Comparison of ENCODE assay signal across 8 mouse cellular contexts in the genomic region with DNA sequence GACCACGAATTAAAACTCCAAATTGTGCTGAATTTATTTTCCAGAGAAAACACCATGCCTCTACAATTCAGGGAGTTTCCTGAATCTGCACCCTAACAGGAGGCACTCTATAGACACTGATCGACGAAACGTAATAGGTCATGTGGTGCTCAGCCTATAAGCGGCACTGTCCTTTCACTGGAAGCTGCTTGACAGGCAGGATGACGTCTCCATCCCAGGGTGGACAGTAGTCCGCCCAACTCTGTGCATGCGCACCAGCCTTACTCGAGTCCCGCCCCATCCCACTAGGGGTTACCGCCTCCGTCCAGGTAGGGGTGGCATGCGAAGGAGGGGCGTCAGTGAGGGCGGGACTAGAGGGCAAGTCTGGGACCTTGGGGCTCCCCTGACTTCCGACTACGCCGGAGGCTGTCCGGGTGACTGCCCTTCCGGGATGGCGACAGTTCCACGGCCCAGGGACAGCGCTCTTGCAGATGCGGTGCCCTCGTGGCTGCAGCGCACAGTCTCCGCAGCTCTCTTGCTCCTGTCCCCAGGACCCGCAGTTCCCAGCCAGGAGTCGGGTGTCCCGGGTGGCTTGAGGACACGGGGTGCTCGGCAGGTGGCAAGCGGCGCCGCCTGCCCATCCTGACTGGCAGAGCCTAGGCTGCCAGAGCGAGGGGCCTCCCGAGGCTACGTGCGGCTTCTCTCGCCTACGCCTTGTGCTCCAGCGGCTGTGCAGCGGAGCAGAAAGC. TPM values are rescaled to one million over a fixed set of nuclear protein-coding genes. Genes with fewer than 3 reads are reported as not detected.
A peak's percentile ranks its signal among the peaks of the same experiment; 100 is the strongest.
DNase-seq lines count a peak whose midpoint lies in the region; ATAC-seq and TF ChIP-seq lines count a peak whose summit lies in the region.

A gene (plus strand): TSS at position 169 of the 728 bp plus-strand sequence.

- WGBS in heart, embryonic 11.5 days (ENCODE audit: insufficient replicate concordance), result under 1% methylated on average over 43 of the region's 43 CpGs
- WGBS in kidney, embryonic 16.5 days, result under 1% methylated on average over 43 of the region's 43 CpGs
- WGBS in liver, adult 2 months, result under 1% methylated on average over 43 of the region's 43 CpGs

- H3K27ac ChIP-seq in heart, embryonic 11.5 days (ENCODE audit: low read depth, low read length), result peak within 1 kb of the TSS; percentile 80
- peak within 1 kb of the TSS; percentile 90 for H3K27ac ChIP-seq in kidney, embryonic 16.5 days (ENCODE audit: low read length)
- peak within 1 kb of the TSS; percentile 96 for H3K27ac ChIP-seq in liver, adult 2 months (replicated peaks; ENCODE audit: insufficient read depth, low read depth, low read length)

- no peaks in the 10 kb centered on the region for H3K9me3 ChIP-seq in erythroblast, embryonic 14.5 days (ENCODE audit: control insufficient read depth, low read length)
- no peaks in the 10 kb centered on the region for H3K9me3 ChIP-seq in heart, embryonic 11.5 days (replicated peaks; ENCODE audit: control insufficient read depth, low read length)
- H3K9me3 ChIP-seq in kidney, embryonic 16.5 days (ENCODE audit: low read length), result no peaks in the 10 kb centered on the region

- DNase-seq in brain, embryonic 14.5 days (ENCODE audit: low read depth), result peak; percentile 98
- DNase-seq in liver, adult 2 months (ENCODE audit: extremely low read depth, low read depth, low spot score), result peak; percentile 99
- DNase-seq in splenic B cell, adult 2 months (ENCODE audit: low read depth, low spot score), result peak; percentile 96

- ATAC-seq in heart, embryonic 11.5 days (replicated peaks; ENCODE audit: insufficient number of reproducible peaks, low FRiP score, low TSS enrichment), result peak; percentile 99
- peak; percentile 98 for ATAC-seq in kidney, embryonic 16.5 days (ENCODE audit: low FRiP score, low TSS enrichment)

- peak within 1 kb of the TSS; percentile 89 for H3K4me2 ChIP-seq in heart, embryonic 11.5 days
- H3K4me2 ChIP-seq in kidney, embryonic 16.5 days (replicated peaks; ENCODE audit: low read depth, low read length), result peak within 1 kb of the TSS; percentile 83
- H3K4me2 ChIP-seq in myocyte (ENCODE audit: low read depth), result peak within 1 kb of the TSS; percentile 90

- H3ac ChIP-seq in C2C12 (ENCODE audit: control insufficient read depth, insufficient read length, low read depth) (peak within 1 kb of the TSS; percentile 76), myocyte (ENCODE audit: control insufficient read depth, insufficient read length) (peak within 1 kb of the TSS; percentile 60)

- H3K27me3 ChIP-seq in C2C12 (ENCODE audit: control insufficient read depth, insufficient read depth, insufficient read length) (no peaks in the 10 kb centered on the region), myocyte (ENCODE audit: control insufficient read depth, insufficient read depth, insufficient read length) (no peaks in the 10 kb centered on the region)
- H3K27me3 ChIP-seq in erythroblast, embryonic 14.5 days (ENCODE audit: control insufficient read depth), result no peaks in the 10 kb centered on the region
- H3K27me3 ChIP-seq in heart, embryonic 11.5 days (ENCODE audit: control insufficient read depth, insufficient read depth, low read length), result no peaks in the 10 kb centered on the region
- no peaks in the 10 kb centered on the region for H3K27me3 ChIP-seq in kidney, embryonic 16.5 days (ENCODE audit: insufficient read depth, low read length)
- H3K27me3 ChIP-seq in liver, adult 2 months (ENCODE audit: control insufficient read depth, insufficient read depth, low read length), result no peaks in the 10 kb centered on the region
- H3K27me3 ChIP-seq in splenic B cell, adult 2 months (ENCODE audit: control insufficient read depth, insufficient read depth, low read length, poor library complexity, severe bottlenecking), result no peaks in the 10 kb centered on the region

- no peak for TF ChIP-seq CTCF in C2C12 (IDR thresholded peaks at IDR 0.05; ENCODE audit: control insufficient read depth, insufficient read depth, insufficient read length)
- TF ChIP-seq CTCF in brain, embryonic 14.5 days (IDR thresholded peaks at IDR 0.05; ENCODE audit: borderline replicate concordance, extremely low read depth, insufficient read depth, insufficient read length), result no peak
- no peak for TF ChIP-seq CTCF in liver, adult 2 months (IDR thresholded peaks at IDR 0.05; ENCODE audit: low read depth, low read length)

- H3K36me3 ChIP-seq in C2C12 (ENCODE audit: control insufficient read depth, insufficient read depth), result peaks cover 9% of the 10 kb centered on the region
- H3K36me3 ChIP-seq in erythroblast, embryonic 14.5 days (ENCODE audit: control insufficient read depth), result peaks cover 40% of the 10 kb centered on the region
- peaks cover 14% of the 10 kb centered on the region for H3K36me3 ChIP-seq in heart, embryonic 11.5 days (ENCODE audit: control insufficient read depth, insufficient read depth, low read length)
- peaks cover 21% of the 10 kb centered on the region; the same call in 1 of the 2 replicates for H3K36me3 ChIP-seq in kidney, embryonic 16.5 days (ENCODE audit: insufficient read depth, low read length)
- peaks cover 4% of the 10 kb centered on the region; the same call in 1 of the 2 replicates for H3K36me3 ChIP-seq in liver, adult 2 months (ENCODE audit: control insufficient read depth, insufficient read depth, low read length)
- peaks cover 5% of the 10 kb centered on the region for H3K36me3 ChIP-seq in myocyte (ENCODE audit: control insufficient read depth, insufficient read depth)
- H3K36me3 ChIP-seq in splenic B cell, adult 2 months (ENCODE audit: control insufficient read depth, insufficient read depth, low read length, poor library complexity, severe bottlenecking), result no peaks in the 10 kb centered on the region; the same call in 1 of the 2 replicates

- H3K79me2 ChIP-seq in C2C12 (ENCODE audit: control insufficient read depth, insufficient read depth), result no peaks in the 10 kb centered on the region
- peaks cover 13% of the 10 kb centered on the region for H3K79me2 ChIP-seq in liver, adult 2 months (ENCODE audit: control insufficient read depth, insufficient read depth, low read length)
- H3K79me2 ChIP-seq in myocyte (ENCODE audit: control insufficient read depth, insufficient read depth), result no peaks in the 10 kb centered on the region

- TF ChIP-seq POLR2A in brain, embryonic 14.5 days (IDR thresholded peaks at IDR 0.05; ENCODE audit: borderline replicate concordance, extremely low read depth, insufficient read depth, insufficient read length, poor library complexity, severe bottlenecking), result peak; percentile 24; the same call in 1 of the 2 replicates
- peak; percentile 98 for TF ChIP-seq POLR2A in liver, adult 2 months (IDR thresholded peaks at IDR 0.05; ENCODE audit: extremely low read depth, insufficient read depth, low read length)
- peak; percentile 76 for TF ChIP-seq POLR2A in myocyte (IDR thresholded peaks at IDR 0.05; ENCODE audit: insufficient read length, low read depth)

- H3K9ac ChIP-seq in heart, embryonic 11.5 days (ENCODE audit: low read depth, low read length), result peak within 1 kb of the TSS; percentile 91
- H3K9ac ChIP-seq in kidney, embryonic 16.5 days (replicated peaks; ENCODE audit: low read length), result peak within 1 kb of the TSS; percentile 81
- peak within 1 kb of the TSS; percentile 78 for H3K9ac ChIP-seq in liver, adult 2 months (ENCODE audit: low read depth, low read length)

- H3K4me1 ChIP-seq in erythroblast, embryonic 14.5 days (ENCODE audit: control insufficient read depth), result peaks cover 43% of the 10 kb centered on the region
- peaks cover 9% of the 10 kb centered on the region for H3K4me1 ChIP-seq in heart, embryonic 11.5 days (ENCODE audit: control insufficient read depth, insufficient read depth, low read length)
- H3K4me1 ChIP-seq in kidney, embryonic 16.5 days (ENCODE audit: insufficient read depth, low read length), result peaks cover 32% of the 10 kb centered on the region; the same call in 1 of the 2 replicates
- H3K4me1 ChIP-seq in liver, adult 2 months (ENCODE audit: control insufficient read depth, insufficient read depth, low read length), result peaks cover 15% of the 10 kb centered on the region

- peak within 1 kb of the TSS; percentile 50 for H3K4me3 ChIP-seq in C2C12 (ENCODE audit: insufficient read depth, poor library complexity, severe bottlenecking)
- peak within 1 kb of the TSS; percentile 81 for H3K4me3 ChIP-seq in erythroblast, embryonic 14.5 days (replicated peaks)
- peak within 1 kb of the TSS; percentile 78 for H3K4me3 ChIP-seq in heart, embryonic 11.5 days (ENCODE audit: low read depth, low read length)
- peak within 1 kb of the TSS; percentile 78 for H3K4me3 ChIP-seq in kidney, embryonic 16.5 days (ENCODE audit: low read length)
- peak within 1 kb of the TSS; percentile 95 for H3K4me3 ChIP-seq in liver, adult 2 months (ENCODE audit: insufficient read depth, low read depth, low read length)
- peak within 1 kb of the TSS; percentile 49 for H3K4me3 ChIP-seq in myocyte

- no peaks in the 10 kb centered on the region for H3K79me3 ChIP-seq in C2C12 (ENCODE audit: low read depth)

TF ChIP-seq in C2C12, 6 proteins besides CTCF, POLR2A, EP300 and RAD21:
- TF ChIP-seq MAX (IDR thresholded peaks at IDR 0.05) (peak; percentile 8), FOSL1 (IDR thresholded peaks at IDR 0.05; ENCODE audit: insufficient read depth, low read length, poor library complexity, severe bottlenecking) (no peak), CEBPB (IDR thresholded peaks at IDR 0.05; ENCODE audit: low read depth) (no peak), MYOG (IDR thresholded peaks at IDR 0.05; ENCODE audit: control insufficient read depth, extremely low read depth, insufficient read length) (no peak), USF1 (IDR thresholded peaks at IDR 0.05; ENCODE audit: low read depth) (peak; percentile 97), MYOD1 (IDR thresholded peaks at IDR 0.05; ENCODE audit: control insufficient read depth, insufficient read length, low read depth) (no peak)

TF ChIP-seq in myocyte, 11 proteins besides CTCF, POLR2A, EP300 and RAD21:
- TF ChIP-seq POLR2AphosphoS2 (IDR thresholded peaks at IDR 0.05; ENCODE audit: insufficient read length, low read depth) (peak; percentile 67), CEBPB (IDR thresholded peaks at IDR 0.05; ENCODE audit: insufficient read depth, poor library complexity, severe bottlenecking) (no peak), E2F4 (IDR thresholded peaks at IDR 0.05; ENCODE audit: insufficient read depth) (no peak), MYOD1 (IDR thresholded peaks at IDR 0.05; ENCODE audit: control insufficient read depth in 1 of 3, insufficient read length in 2 of 3, low read depth in 2 of 3) (peak in 1 of 3 experiments; percentile 47), USF1 (IDR thresholded peaks at IDR 0.05; ENCODE audit: low read depth) (peak; percentile 93)

RNA-seq across cellular contexts. Expression of the gene that starts here (rescaled TPM):
- polyA plus RNA-seq in C2C12 (2012; fragmentation: generic; extraction: Trizol) (11.5 TPM), myocyte (2012; fragmentation: generic; extraction: Trizol) (20.8 TPM)
- 51.8 and 57.7 TPM in 2 replicates for polyA plus RNA-seq in brain, embryonic 14.5 days (2012; rRNA removed)
- polyA plus RNA-seq in erythroblast, embryonic 14.5 days (2012), result 0.23 and 0.31 TPM in 2 replicates
- polyA plus RNA-seq in heart, embryonic 11.5 days (2014; fragmentation: Nextera tagmentation; extraction: Ambion mirVana), result 31.1 and 31.5 TPM in 2 replicates
- 67.3 and 74.4 TPM in 2 replicates for polyA plus RNA-seq in kidney, embryonic 16.5 days (2015; fragmentation: Nextera tagmentation; extraction: Ambion mirVana)
- total RNA-seq in liver, adult 2 months (2014; rRNA removed), result 250 and 307 TPM in 2 replicates
- 153 and 185 TPM in 2 replicates for polyA plus RNA-seq in liver, adult 2 months (2012; rRNA removed)

Comparison
In these comparisons a context has a peak if more than half of its experiments do, and no peak if none do; other contexts are left out.
1. Peak in every context shown above with its lines: DNase-seq, ATAC-seq, H3K4me3 ChIP-seq and H3K27ac ChIP-seq.
2. POLR2A ChIP-seq: peak in every context shown above with its lines; median percentile 98 in liver, adult 2 months; 76 in myocyte; 24 in brain, embryonic 14.5 days.